Mouse (Mus musculus) E14TG2a.4 (cell line): ENCODE results near the gene Paxbp1.

Experiments
- CTCF ChIP-seq: conservative IDR thresholded peaks from 2 replicates; pipeline ENCODE4 v1.5.1; 2014; ENCODE audit warnings: low read length
- POU5F1 ChIP-seq: IDR thresholded peaks from 2 replicates; pipeline ENCODE4 v1.6.1; 2014; ENCODE audit warnings: low read length, borderline replicate concordance

GRCm38 (mm10) chr16:90964302-90964701 is 80.0 kb downstream of the Paxbp1 start:
- no peak for TF ChIP-seq CTCF
- no peak for TF ChIP-seq POU5F1
